Mouse (Mus musculus) heart, embryonic 14.5 days (tissue): ENCODE measurements around the gene St5. TPM values are rescaled to one million over a fixed set of nuclear protein-coding genes. Genes with fewer than 3 reads are reported as not detected.

Experiments used
- microRNA-seq: library from miRNA; unstranded; fragments of <30 nt; microRNA quantifications from one replicate; pipeline ENCODE4, GENCODE M21; 2016
- polyA plus RNA-seq: library from polyadenylated mRNA; unstranded; fragments of >200 nt; fragmentation: Nextera tagmentation; extraction: Ambion mirVana; gene quantifications from 2 replicates; pipeline ENCODE4 v1.2.1, GENCODE M21; 2014

St5 gene
- polyA plus RNA-seq, 1 experiment from 2014 or later = 29.9 TPM

Small RNA genes within 50 kb of the gene (microRNA-seq; reads per million reads assigned to microRNA genes)
- gene Gm47284 = not detected

Other genes starting within 250 kb of the St5 start
- gene Trim66, start 195.5 kb downstream of the St5 start, polyA plus RNA-seq = 0.11 and 0.13 TPM in 2 replicates
- 82.8 and 86.9 TPM in 2 replicates for gene Rpl27a, start 184.5 kb downstream of the St5 start, polyA plus RNA-seq
- 32.3 and 33.1 TPM in 2 replicates for gene Akip1, start 85 bp upstream of the St5 start, polyA plus RNA-seq
- 0.16 TPM in 1 of 2 replicates, not detected in the other for gene BC051019, start 20.2 kb upstream of the St5 start, polyA plus RNA-seq
- not detected in 2 replicates for gene Ascl3, start 28.1 kb upstream of the St5 start, polyA plus RNA-seq
- gene Tmem9b, start 49.3 kb upstream of the St5 start, polyA plus RNA-seq = 64.2 and 66.1 TPM in 2 replicates
- 0.50 and 0.82 TPM in 2 replicates for gene Nrip3, start 78.4 kb upstream of the St5 start, polyA plus RNA-seq
- 12.2 and 12.4 TPM in 2 replicates for gene Scube2, start 162.1 kb upstream of the St5 start, polyA plus RNA-seq